Mouse (Mus musculus): ENCODE measurements around the gene Cbll1.

Gene Cbll1

DNA sequence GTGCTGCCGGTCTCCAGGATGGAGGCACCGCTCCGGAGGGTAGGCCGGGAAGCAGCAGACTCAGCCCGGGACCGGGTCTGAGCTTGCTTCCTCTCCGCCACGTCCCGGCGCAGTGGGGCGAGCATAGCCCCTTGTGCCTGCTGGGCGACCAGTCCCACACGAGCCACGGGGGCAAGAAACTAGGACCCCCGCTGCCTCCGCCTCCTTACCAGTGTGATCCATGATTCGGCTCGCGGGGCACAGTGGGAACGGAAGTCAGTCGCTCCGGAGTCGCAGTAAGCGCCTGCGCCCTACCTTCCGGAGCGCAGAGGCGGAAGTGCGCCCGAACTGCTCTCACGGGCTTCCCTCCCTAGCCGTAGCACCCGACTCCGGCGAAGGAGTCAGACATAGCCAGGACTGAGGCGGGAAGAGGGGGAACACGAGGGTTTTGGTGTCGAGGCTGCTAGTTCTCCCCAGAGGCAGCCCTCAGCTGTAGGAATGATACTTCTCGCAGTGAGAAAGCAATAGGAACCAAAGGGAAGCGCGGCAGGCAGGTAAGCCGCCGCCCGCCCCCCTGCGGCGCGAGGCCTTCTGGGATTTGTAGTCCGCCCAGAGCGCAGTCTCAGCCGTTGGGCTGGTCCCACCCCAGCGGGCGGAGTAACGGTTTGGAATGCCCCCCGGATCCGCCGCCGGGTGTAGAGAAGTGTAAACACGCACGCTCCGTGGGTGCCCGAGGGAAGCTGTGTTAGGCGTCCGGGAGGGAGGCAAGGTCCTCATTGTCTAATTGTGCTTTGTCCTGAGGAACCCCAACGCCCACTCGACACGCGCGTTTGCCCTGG lies at the start of gene Cbll1:
Cbll1 (minus strand) TSS at position 303 of the 818 bp plus-strand sequence.
- DNase-seq (ENCODE audit: low spot score): peak; percentile 92

DNA sequence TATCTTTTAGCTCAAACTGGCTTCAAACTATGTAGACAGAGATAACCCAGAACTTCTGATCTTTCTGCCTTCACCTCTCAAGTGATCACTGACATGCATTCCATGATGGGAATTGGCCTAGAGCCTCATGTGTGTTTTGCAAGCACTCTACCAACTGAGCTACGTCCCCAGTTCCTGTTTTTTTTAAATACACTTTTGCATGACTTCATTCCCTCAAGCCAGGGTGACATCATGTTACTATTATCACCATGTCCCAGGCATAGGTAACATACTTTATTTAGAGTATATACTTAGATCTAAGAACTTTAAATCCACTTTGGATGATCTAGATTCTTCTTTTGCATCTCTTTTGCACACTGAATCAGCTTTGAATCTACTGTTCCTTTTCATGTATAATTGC lies 46.6 kb upstream of the Cbll1 start:
- DNase-seq (ENCODE audit: low spot score): no peak

DNA sequence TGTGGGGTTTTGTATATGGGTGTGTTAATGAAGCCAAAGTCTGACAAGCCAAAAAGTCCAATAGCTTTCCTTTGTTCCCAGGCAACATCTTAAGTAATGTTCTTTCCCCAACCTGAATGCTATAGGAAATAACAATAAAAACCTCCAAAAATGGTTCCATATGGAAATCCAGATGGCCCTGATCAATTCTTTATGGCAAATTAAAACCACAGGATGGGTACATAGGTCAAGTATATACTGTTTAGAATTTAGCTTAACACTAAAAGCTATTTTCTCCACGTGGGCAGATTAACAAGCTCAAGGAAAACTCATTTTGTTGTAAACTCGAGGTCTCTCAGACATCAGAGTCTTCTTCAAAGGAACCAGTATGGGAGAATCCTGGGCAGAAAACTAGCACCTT lies 45.8 kb upstream of the Cbll1 start:
- DNase-seq (ENCODE audit: low spot score): no peak

DNA sequence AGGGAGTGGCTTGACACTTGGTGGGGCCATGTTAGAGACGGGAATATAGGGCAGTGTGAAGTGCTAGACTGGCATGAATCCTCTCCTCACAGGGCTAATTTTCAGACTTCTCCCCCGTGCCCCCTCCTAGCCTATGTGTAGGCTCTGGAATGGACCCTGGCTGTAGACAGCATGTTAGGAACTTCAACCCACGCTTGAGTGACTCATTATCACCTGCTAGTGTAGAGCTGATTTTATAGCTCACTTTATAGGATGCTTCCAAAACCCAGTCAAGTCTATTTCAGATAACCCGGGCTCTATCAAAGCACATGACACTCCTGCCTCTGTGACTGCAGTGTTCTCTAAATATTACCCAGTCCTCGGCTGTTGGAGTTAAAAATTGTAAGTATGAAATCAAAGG lies 42.1 kb upstream of the Cbll1 start:
- DNase-seq (ENCODE audit: low spot score): no peak

DNA sequence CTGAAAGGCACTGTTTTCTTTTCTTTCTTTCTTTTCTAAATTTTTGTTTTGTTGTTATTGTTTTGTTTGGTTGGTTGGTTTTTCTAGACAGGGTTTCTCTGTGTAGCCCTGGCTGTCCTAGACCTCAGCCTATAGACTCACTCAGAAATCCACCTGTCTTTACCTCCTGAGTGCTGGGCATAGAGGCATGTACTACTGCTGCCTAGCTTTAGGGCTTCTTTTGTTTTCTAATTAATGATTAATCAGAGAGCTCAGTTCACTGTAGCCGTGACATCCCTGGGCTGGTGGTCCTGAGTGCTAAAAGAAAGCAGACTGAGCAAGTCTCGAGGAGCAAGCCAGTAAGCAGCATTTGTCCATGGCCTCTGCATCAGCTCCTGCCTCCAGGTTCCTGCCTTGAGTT lies 40.4 kb upstream of the Cbll1 start:
- DNase-seq (ENCODE audit: low spot score): no peak

DNA sequence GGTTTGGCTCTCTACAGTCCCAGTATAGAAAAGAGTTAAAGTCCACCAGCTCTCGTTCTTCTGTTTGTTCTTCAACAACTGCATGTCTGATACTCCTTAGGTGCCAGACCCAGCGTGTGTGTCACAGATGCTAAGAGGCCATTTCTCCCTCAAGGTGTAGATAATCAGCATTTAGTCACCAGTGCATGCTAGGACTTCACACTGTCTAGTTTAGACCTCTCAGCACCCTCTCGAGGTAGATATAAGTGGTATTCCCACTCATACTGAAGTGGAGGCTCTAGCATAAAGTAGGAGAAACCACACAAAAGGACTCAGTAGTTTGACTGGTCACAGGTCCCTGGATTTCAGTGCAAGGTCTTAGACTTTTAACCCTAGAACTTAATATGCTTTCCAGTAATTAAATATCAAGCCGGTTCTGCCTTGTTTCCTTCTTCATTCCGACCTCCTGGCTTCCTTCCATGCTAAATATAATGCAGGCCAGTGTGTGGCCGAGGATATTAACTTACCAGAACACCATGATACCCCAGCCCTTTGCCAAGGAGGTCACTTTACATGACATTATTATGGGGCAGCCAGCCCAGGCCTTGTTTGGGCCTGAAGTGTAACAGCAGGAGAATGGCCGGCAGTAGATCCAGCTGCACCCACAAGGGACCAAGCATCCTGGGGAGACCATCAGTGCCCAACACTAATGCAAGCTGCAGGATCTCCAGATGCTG lies 38.3 kb upstream of the Cbll1 start:
- DNase-seq (ENCODE audit: low spot score): no peak

DNA sequence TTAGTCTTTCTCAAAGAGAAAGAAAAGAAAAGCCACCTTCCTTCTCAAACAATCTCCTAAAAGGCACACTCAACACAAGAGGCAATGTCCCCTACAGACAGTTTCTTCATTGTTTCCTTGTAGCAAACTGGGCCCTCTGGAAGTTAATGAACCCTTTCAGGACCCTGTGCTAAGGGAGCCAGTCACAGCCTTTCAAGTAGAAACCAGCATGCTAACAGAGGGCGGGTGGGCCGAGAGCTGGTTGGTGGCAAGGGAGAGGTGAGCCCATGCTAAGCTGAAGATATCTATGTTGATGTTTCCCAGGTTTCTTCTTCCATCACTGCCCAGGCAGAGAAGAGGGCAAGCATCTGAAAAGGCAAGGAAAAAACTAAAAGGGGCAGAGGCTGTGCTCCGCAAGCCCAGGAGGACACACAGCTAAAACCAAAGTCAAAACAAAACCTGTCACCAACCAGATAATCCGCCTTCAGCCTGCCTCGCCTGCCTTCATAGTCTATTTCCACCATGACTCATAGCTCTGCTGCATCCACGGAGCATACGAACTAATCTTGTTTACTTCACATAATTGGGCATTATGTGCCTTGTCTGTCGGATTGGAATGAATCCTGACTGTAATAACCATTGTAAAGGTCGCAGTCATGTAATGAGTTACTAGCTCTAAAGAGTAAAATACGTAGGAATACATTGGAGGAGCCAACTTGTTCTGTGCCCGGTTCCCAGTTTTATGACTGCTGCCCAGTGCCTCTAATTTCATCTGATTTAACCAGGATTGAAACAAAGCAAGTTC lies 34.8 kb upstream of the Cbll1 start:
- DNase-seq (ENCODE audit: low spot score): no peak

DNA sequence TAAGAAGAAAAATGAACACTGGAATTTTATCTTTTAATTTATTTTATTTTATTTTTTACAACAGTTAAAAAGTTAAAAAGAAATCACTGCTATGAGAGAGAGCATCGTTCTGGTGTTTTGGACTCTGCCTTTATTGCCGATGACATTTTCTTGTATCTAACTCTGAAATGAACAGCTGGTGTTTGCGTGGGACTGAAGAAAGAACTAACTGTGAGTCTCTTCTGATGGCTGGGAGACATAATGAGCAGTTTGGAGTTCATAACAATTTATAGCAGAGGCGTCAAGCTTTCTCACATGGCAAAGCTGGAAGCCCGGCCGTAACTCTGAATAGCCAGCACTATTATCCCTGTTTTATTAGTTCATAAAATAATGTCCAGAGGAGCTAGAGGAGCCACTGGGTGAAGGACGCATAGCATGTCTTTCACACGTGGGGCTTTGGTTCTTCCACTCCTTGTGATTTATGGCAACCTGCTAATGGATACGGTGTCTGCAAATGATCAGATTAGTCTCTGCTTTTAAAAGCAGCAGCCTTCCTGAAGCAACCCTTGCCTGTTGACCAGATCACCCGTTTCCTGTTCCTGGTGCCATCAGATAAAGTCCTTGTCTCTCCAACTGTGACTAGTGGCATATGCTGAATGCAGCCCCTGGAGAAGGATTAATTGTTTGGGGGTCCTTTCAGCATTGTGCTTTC lies 33.9 kb upstream of the Cbll1 start:
- no peak for DNase-seq (ENCODE audit: low spot score)

DNA sequence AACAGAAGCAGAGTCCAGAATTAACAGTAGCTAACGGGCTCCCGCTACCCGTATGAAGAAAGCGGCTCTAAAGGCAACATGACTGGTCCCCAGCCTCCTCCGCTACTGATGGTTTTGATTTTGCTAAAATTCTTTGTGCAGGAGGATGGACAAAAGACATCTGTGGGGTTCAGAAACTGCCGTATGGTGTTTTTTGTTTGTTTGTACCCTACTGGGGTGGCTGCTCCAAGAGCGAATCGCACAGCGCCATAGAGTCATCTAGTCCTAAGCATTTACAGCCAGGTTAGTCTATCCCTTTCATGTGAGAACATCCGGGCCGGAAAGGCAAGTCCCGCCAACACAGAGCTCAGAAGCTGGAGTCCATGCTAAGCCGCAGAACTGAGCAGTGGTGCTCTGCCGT lies 32.6 kb upstream of the Cbll1 start:
- DNase-seq (ENCODE audit: low spot score): no peak

DNA sequence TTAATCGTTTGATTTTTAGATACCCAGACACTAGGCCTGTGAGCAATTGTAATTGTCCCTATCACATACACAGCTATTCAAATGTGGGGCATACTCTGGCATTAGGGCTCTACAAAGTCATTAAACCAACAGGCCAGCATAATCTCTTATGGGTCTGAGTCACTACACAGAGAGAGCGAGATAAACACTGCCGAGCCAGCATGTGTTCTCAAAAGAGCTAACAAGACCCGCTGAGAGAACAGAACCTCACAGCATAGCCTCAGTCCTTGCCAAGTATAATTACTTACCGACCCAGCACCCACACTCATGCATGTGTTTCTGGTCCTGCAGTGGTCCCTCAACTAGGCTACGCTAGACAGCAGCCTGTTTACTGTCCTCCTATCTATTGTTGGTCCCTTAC lies 28.0 kb upstream of the Cbll1 start:
- DNase-seq (ENCODE audit: low spot score): no peak

DNA sequence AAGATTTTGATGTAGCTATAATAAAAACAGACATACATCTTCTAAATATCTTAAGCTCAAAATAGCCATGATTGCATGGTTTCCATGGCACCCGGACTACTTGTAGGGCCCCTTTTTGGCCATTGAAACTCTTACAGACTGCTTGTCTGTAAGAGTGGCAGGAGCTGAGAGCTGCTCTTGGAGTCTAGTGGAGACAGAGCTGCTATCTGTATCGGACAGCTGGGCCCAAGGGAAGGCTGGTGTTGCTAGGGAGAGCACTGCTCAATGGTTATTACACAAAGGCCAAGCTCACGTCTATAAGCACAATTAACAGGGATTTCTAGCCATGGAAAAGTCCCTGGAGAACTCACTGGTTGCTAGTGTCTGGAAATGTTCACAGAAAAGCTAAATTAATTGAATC lies 22.0 kb upstream of the Cbll1 start:
- no peak for DNase-seq (ENCODE audit: low spot score)

DNA sequence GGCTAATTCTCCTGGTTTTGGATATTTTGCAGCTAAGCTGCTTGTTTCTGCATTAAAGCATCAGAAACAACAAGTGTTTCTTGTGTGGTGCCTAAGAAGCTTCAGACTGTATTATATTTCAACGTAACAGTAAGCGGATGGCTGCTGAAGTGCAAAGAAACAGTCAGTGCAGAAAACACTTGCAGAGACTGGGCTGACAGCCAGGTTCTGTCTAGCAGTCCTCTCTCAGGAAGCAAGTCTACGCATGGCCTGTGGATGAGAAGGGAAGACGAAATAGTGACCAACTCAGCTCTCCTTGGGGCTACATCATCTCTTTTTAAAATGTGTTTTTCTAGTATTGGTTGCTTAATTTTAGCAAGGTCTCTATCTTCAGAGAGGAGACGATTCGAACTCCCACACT lies 20.7 kb upstream of the Cbll1 start:
- no peak for DNase-seq (ENCODE audit: low spot score)

DNA sequence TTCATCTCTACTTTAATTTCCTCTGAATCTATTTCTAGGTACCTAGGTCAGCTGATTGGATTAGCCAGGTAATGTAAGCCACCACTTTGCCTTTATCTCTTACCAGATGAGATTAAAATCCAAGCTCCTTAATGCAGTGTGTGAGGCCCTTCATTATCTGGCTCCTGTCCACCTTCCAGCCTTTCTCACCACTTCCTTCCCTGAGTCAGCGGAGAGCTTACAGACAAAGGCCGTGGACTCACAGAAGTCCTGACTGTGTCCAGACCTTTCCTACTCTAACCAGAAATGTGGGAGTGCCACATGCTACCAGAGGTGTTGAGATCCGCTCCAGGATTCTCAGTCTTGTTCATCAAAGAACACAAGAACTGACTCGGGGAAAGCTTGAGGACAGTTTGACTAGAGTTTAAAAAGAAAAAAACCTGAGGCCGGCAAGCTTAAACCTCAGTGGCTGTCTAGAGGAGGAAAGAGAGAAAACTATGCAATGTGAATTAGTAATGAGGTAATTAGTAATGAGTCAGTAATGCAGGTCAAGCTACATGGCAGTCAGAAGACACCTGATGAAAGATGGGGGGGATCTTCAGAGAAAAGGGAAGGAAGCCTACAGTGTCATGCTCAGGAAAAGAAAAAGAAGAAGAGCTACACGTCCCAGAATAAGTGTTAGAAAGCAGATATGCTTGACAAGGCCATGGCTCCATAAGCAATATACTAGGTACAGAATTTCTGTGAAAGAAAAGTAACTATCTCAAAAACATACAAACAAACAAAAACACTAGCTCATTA lies 14.5 kb upstream of the Cbll1 start:
- no peak for DNase-seq (ENCODE audit: low spot score)

DNA sequence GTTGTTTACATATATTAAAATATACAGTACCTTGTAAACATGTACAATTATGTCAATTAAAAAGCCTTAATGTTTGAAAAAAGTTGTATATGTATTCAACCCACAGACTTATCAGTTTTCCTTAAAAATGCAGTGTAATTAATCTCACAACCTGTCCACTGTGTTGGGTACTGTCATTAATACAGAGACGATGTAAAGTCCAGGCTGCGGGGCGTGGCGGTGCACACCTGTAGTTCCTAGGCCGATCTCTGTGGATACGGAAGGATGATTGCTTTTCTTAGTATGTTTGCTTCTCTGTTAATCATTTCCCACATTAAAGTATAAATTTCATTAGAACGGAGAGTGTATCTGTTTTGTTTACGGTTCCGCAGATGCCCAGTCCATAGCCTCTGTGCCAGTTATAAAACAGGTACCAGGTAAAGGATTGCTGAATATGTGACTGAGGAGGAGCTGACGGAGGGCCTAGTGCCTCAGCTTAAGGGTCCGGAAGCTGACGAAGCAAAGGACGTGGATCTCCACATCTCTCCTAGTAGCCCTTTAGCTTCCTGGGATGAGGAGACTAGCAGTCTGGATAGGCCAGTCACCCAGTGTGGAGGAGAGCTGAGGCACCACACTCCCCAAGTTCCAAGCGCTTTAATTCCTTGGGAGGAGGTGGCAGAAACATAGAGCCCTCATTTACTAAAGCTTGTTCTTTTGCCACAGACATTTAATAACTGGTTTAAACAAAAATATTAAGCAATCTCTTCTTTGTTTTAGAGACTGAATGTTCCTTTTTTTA lies 13.4 kb upstream of the Cbll1 start:
- DNase-seq (ENCODE audit: low spot score): no peak

DNA sequence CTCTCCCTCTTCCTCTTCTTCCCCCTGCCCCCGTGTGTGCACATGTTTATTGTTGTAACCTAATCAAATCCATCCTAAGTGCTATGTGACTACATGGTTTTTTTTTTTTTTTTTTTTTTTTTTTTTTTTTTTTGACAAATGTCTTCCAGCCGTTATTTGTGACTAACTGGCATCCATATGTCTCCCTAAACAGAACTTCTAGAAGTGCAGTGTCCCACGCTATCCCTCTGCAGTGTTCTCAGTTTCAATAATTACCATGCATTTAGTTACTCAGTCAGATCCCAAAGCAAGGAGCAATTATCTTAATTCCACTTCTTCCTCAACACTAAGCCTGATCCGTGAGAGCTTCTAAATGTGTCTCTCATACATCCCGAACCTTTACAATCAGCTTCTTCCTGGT lies 11.8 kb upstream of the Cbll1 start:
- DNase-seq (ENCODE audit: low spot score): no peak

DNA sequence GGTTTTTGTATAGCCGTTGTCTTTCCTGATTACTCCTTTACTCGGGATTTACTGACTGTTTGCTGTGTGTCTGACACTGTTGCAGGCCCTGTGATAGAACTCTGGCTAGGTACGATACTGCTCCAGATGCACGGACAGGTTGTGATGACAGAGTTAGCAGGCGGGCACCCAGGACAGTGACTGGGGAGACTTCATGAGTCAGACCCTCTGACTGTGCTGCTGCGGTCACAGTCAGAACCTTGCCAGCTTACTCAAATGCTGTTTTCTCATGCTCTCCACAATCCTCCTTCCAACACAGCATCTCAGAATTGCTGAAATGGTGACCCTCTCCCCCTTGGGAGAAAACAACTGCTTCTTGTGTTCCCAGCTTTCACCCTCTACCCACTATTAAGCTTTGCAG lies 9.1 kb upstream of the Cbll1 start:
- DNase-seq (ENCODE audit: low spot score): no peak

DNA sequence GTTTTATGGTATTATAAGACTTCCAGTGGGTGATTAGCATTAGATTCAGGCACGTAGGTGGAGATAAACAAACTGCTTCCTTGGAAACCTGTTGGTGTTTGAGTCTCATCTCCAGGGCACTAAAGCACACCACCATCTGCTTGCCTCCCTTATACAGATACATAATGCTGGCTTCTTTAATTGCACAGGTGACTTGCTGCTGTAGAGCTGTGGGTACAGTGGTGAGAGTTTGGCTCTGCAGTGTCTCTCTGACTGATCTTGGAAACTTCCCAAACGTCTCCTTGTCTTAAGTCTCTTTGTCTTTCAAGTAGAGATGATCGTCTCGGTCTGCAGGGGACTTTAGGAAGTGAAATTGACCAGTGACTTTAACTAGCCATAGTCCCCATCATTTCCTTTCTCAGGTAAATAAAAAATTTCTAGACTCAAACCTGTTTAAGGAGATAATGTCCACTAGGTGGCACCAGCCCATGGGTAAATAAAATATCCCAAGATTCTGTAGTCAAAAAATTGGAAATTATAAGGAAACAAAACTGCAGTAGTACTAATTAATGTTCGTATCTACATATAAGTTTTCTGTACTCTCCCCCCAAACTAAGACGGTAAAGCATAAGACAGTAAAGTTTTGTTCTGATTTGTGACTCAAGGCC lies 8.4 kb upstream of the Cbll1 start:
- DNase-seq (ENCODE audit: low spot score): no peak

DNA sequence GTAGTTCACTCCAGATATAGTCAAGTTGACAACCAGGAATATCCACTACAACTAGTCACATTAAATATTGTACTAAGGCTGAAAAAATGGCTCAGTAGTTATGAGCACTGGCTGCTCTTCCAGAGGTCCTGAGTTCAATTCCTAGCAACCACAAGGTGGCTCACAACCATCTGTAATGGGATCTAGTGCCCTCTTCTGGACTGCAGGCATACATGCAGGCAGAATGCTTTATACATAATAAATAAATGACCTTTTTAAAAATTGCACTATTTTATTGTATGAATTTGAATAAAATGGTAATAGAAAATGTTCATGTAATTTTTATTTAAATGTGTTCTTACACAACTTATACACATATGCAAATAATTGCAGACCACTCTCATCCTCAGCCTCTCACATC lies 3.8 kb upstream of the Cbll1 start:
- DNase-seq (ENCODE audit: low spot score): no peak

DNA sequence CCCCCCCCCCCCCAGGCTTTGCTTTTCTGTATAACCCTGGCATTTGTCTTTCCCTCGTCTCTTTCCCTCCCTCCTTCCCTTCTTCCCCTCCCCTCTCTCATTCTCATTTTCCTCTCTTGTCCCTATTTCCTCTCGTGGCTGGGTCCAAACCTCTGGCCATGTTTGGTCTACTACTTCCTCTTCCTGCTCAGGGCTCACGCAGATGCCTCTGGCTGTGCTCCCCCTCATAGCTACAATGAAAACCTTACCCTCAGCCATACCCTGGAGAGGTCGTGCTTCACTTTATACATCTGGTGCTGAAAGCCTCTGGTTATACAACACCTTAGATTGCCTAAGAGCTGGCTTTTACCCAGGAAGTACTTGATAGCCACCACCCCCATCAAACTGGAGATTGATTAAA lies 1.9 kb upstream of the Cbll1 start:
- no peak for DNase-seq (ENCODE audit: low spot score)

DNA sequence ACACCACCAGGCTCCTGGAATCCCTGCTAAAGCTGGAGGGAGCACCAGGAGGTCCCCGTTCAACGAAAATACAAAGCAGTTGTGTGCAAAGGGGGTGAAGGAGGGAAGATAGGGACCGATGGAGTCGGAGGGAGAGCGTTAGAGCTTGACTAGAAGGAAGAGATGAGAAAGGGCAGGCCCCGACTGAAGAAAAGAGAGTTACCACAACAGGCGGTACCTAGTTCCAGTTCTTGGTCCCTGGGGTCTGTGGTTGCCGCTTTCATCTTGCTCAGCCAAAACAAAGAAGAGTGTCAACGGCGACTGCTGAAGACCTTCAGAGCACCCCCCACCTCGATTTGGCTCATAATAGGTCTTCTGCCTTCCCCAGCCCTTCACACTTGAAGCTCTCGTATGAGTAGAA lies 780 bp upstream of the Cbll1 start:
- no peak for DNase-seq (ENCODE audit: low spot score)
